Mouse (Mus musculus) liver, postnatal 0 days (tissue): ENCODE data around the gene Kcnj15.

ENCODE experiments used
- CTCF ChIP-seq: sonication (generic); IDR thresholded peaks from 2 replicates; pipeline ENCODE4 v1.5.1; 2016; ENCODE audit warnings: antibody characterized with exemption, low read depth
- EP300 ChIP-seq: IDR thresholded peaks from 2 replicates; pipeline ENCODE4 v1.6.1; 2016; ENCODE audit warnings: antibody characterized with exemption, low read depth, mild to moderate bottlenecking

GRCm38 (mm10) chr16:95258100-95258499 is 742 bp downstream of the Kcnj15 start:
- no peak for TF ChIP-seq CTCF
- no peak for TF ChIP-seq EP300
